Mouse (Mus musculus) adrenal gland (tissue): ENCODE measurements around the gene Usp54.
"Not testable (repeated sequence)": the region's sequence is repeated elsewhere in the genome, so short reads cannot be mapped to it uniquely, and the experiment has no call there.

Source experiments
- intact Hi-C: fragments of 180-260 bp; cut with DNase I; formaldehyde crosslinking; loops from one replicate; pipeline ENCODE4 v1.15.1; 2025

Usp54 gene

GRCm38 (mm10) chr14:20655731-20656130, 14.9 kb upstream of the Usp54 start:
- intact Hi-C loops: no loop called here

GRCm38 (mm10) chr14:20654690-20655421, 14.0 kb upstream of the Usp54 start:
- intact Hi-C loops: no loop called here

GRCm38 (mm10) chr14:20651722-20652256, 10.9 kb upstream of the Usp54 start:
- intact Hi-C loops: no loop called here

- intact Hi-C loops: no loop called here
Observed at GRCm38 (mm10) chr14:20651000-20651399, 10.1 kb upstream of the Usp54 start.

GRCm38 (mm10) chr14:20646381-20646780, 5.5 kb upstream of the Usp54 start:
- intact Hi-C loops: no loop called here

- intact Hi-C loops: no loop called here
Observed at GRCm38 (mm10) chr14:20645547-20645946, 4.7 kb upstream of the Usp54 start.

DNA sequence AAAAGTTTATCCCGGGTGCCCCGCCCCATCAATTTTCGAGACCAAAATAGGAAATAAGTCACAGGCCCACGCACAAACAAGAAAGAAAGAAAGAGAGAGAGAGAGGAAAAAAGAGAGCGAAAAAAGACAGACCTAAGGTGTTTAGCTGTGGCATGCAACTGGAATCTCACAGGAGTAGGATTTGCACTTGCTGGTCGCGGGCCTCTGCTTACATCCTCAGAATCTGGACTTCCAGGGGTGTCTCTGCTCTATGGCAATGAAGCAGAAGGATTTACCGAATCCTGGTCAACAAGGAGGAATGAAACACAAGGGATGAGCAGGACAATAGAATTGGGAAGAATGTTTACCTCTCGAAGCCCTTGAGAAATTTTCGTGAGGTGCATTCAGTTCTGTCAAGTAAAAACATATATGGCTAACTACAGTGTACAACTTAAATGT, 594 bp upstream of the Usp54 start:
- intact Hi-C loops: no loop called here

- intact Hi-C loops: no loop called here
Observed at GRCm38 (mm10) chr14:20639918-20640619, 794 bp downstream of the Usp54 start.

DNA sequence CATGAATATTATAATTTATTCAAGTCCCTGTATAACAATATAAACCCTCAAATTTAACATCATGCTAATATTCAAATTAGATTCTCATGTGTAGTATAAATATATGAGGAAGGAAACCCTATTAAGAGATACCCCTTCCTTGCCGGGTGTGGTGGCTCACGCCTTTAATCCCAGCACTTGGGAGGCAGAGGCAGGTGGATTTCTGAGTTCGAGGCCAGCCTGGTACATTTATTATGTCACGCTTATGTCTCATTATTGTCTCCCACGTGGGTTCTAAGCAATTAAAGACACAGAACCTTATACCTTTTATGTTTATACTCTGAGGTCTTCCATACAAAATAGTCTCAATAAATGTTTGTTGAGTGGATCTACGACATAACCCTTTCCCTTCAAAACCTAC, 2.2 kb downstream of the Usp54 start:
- intact Hi-C loops: no loop called here

GRCm38 (mm10) chr14:20637818-20638574, 2.9 kb downstream of the Usp54 start:
- intact Hi-C loops: no loop called here

DNA sequence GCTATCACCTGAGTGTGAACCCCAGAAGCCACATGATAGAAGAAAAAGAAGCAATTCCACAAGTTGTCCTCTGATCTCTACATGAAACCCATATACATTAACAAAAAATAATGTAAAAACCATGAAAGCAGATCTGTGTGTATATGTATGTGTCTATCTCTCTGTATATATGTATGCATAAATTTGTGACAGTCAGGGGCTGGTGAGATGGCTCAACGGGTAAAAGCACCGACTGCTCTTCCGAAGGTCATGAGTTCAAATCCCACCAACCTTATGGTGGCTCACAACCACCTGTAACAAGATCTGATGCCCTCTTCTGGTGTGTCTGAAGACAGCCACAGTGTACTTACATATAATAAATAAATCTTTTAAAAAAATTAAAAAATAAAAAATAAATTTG, 3.9 kb downstream of the Usp54 start:
- intact Hi-C loops: not testable (repeated sequence)

GRCm38 (mm10) chr14:20635546-20635945, 5.3 kb downstream of the Usp54 start:
- intact Hi-C loops: no loop called here

- intact Hi-C loops: no loop called here
Observed at GRCm38 (mm10) chr14:20631253-20631652, 9.6 kb downstream of the Usp54 start.

- intact Hi-C loops: no loop called here
Observed at GRCm38 (mm10) chr14:20626971-20627370, 13.9 kb downstream of the Usp54 start.

DNA sequence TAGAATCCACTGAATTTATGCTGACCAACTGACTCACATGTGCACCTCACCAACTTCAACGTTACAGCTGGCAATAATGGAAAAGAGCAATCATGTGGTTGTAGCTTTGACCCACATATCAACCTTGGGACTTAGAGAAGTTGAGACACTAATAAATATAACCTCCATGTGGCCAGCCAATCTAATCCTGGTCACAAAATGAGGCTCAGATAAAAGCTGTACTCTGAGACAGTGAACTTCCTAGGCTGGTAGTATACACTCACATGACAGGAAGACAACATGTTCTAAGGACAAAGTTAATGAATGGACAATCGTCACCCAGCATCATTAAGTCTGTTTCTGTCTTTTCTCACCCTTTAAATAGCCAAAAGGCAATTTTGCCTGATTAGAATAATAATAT, 14.4 kb downstream of the Usp54 start:
- intact Hi-C loops: no loop called here

DNA sequence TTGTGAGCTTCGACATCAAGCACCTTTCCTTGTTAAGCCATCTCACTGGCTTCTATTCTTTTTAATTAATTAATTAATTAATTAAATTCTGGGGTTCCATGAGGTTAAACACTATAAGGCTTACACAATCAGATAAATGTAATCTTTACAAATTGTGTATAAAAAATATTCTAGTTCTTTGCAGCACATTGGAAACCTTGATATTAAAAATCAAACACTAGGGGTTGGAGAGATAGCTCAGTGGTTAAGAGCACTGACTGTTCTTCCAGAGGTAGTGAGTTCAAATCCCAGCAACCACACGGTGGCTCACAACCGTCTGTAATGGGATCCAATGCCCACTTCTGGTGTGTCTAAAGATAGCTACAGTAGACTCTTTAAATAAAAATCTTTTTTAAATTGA, 18.0 kb downstream of the Usp54 start:
- intact Hi-C loops: no loop called here

GRCm38 (mm10) chr14:20622412-20622811, 18.5 kb downstream of the Usp54 start:
- intact Hi-C loops: no loop called here

DNA sequence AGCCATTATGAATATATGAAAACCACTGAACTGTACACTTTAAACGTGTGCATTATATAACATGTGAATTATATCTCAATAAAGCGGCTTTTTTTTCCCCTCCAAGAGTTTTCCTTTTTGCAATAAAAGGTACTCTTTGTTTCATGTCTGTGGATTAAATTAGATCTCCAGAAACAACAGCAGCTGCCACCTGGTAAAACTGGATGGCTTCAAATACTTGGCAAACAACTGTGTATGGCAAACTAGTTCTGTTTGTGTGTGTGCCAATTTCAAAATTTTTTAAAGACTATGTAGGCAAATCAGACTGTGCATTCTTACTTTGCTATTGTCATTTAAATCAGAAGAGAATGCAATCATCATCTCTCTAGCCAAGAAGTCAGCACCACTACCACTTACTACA, 19.0 kb downstream of the Usp54 start:
- intact Hi-C loops: no loop called here

- intact Hi-C loops: no loop called here
Observed at GRCm38 (mm10) chr14:20619131-20619530, 21.7 kb downstream of the Usp54 start.

DNA sequence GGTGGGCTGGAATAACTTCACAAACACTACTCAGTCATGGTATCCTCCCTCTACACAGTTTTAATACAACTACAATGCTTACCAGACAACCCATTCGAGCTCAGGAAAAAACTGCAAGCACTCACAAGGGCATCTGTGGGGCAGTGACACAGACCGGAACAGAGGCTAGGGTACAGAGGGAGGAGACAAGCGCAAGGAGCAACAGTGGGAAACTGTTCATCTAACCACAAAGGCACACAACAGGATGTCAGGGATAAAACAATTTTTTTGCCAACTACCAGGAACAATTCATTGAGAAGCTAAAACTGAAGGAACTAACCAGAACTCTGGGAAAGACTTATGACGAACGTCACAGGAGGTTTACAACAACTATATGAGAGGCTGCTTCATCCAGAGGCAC, 22.7 kb downstream of the Usp54 start:
- intact Hi-C loops: no loop called here

- intact Hi-C loops: no loop called here
Observed at GRCm38 (mm10) chr14:20616421-20616820, 24.4 kb downstream of the Usp54 start.

GRCm38 (mm10) chr14:20615075-20615474, 25.8 kb downstream of the Usp54 start:
- intact Hi-C loops: no loop called here
